Mouse (Mus musculus) hindlimb bud, embryonic 11.5 days (tissue): ENCODE results near the gene Tsr3.

ENCODE experiments used
- DNase-seq: peaks from one replicate; pipeline ENCODE4 v3.0.0-alpha.2; 2012; ENCODE audit warnings: low read depth, low spot score; ENCODE audit errors: extremely low spot score

Tsr3 gene

DNA sequence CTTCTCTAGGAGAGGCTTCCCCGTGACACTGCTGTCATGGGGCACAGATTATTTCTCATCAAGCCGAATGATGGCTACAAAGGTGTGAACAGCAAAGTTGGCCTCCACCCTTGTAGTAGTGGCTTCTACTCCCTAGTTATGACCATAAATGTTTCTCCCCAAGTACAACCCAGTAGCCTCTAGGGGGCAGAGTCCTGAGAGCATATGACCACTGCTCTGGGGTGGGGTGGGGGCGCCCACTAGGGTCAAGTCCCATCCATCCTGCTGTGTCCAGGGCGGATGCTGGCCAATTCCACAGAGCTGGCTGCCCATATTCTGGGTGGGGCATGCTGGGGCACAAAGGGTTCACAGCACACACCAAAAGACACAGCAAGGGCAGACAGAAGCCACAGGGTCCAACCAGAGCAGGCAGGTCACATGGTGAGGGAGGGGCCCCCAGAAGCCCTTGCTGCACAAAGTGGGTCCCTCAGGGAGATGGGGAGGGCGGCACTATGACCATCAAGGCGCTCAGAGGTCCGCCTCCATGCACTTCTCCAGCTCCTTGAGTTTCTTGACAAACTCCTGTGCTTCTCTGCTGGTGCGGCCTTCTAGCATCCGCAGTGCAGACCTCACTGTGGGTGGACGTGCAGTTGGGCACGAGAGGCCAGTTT is 3.3 kb downstream of the Tsr3 start:
- no peak for DNase-seq

DNA sequence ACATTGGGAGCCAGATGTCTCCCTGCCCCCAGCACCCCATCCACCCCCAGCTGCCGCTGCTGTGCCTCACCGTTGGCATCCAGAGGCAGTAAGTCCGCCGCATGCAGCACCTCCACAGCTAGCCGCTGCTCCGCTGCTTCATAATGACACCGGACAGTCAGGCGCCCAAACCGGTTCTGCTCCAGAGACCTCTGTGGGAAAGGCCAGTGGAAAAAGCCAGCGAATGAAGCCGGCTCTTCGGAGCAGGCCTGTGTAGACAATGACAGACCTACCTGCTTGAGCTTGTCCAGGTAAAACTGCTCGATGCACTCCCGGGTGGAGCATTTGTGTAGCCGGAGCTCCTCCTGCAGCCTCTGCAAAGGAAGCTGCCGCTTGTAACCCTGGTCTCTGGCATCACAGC is 4.3 kb downstream of the Tsr3 start:
- no peak for DNase-seq

DNA sequence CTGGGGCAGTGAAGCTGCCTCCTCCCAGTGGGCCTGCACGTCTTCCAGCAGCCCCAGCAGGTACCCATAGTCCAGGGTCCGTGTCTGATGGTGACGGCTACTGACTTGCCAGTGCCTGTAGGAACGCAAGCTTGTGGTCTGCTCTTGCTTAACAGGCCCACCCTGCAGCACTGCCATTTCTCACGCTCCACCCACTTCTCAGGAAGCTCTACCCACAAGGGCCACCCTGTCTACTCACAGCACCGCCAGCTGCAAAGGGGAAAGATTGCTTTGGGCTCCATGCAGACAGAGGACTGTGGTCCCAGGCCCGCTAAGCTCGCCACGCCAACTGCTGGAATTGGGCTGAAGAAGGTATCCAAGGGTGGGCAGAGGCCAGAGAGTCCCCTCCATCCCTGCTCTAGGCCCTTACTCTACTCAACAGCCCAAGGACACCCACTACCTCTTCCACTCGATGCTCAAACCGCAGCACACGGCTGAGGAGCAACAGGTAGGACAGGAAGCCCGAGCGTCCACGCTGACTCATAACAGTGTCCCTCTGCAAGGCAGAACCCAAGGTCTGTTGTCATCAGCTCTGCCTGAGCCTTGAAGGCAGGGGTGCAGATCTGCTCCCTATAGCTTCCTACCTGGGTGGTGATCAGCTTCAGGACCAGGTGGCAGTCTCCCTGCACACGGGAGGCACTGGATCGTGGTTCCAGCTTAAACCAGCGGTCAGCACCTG is 8.2 kb downstream of the Tsr3 start:
- no peak for DNase-seq

DNA sequence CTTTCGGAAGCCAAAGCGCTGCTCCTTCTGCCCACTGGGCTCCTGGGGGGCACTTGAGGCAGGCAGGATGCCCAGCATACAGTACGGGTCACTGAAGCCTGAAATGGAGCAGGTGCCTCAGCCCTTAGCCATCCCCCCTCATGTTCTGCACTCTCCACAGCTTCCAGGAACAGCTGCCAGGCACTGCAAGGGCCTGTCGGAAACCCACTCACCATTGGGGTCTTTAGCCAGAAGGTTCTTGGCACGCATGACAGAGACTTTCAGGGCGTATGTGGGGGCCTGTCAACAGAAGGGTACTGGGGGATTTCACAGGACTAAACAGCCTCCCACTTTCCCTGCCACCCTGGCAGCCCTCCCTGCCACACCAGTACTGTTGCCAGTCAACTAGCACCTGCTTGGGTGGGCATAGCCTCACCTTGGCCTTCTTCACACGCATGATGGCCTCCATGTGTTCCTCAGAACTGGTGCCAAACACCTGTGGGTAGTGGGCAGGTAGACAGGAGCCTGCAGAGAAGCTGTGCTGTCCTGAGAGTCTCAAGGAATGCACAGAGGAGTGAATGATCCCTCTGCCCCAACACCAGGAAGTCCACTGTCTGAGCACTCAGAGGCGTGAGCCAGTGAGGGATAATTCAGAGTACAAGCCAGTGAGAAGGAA is 10.3 kb downstream of the Tsr3 start:
- no peak for DNase-seq

DNA sequence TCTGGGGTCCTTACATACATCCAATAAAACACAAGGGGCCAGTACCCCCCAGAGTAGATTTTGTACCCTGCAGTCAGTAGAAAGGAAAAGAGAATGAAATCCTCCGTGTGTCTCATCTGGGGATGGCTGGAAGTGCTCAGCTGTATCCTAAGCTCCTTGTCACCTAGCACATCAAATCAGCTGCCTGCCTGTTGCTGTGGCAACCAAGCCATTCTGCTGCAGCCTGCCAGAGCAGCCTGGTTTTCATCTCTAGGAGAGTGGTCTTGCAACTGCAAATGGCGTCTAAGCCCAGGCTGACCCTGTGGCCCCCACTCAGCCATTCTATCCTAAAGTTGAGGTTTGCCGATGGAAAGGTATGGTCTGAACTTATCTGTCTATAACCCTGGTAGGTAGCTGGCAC is 12.7 kb downstream of the Tsr3 start:
- DNase-seq: no peak

DNA sequence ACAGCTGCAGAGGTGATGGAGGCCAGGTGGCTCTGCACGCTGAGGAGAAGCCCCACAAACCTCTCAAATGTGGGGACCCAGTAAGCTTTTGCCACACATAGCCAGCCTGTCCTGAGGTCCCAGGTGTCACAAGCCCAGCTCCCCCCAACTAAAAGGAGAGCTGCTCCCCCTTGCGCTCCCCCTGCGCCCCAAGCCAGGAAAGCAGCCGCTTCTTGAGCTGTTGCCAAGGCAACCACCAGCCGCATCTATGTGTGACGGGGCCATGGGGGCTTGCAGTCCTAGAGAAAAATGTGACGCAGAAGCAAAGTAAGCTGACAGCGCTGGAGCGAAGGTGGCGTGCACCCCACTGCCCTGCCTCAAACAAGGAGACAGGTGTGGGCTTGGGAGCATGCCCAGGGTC is 13.8 kb downstream of the Tsr3 start:
- no peak for DNase-seq

DNA sequence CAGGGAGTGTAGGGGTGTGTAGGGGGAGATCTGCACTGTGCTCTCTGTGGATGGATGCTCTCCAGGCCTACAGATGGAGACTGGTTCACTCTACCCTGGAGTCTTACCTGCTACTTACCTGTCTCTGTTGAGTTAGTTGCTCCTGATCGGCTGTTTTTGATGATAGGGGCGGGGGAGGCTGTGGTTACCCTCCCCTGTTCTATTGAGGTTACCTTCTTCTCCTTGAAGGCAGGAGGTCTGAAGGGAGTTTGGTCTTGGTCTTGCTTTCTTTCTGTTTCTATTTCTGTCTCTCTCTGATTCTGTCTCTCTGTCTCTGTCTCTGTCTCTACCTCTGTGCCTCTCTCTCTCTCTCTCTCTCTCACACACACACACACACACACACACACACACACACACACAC is 15.1 kb downstream of the Tsr3 start:
- DNase-seq: no peak

DNA sequence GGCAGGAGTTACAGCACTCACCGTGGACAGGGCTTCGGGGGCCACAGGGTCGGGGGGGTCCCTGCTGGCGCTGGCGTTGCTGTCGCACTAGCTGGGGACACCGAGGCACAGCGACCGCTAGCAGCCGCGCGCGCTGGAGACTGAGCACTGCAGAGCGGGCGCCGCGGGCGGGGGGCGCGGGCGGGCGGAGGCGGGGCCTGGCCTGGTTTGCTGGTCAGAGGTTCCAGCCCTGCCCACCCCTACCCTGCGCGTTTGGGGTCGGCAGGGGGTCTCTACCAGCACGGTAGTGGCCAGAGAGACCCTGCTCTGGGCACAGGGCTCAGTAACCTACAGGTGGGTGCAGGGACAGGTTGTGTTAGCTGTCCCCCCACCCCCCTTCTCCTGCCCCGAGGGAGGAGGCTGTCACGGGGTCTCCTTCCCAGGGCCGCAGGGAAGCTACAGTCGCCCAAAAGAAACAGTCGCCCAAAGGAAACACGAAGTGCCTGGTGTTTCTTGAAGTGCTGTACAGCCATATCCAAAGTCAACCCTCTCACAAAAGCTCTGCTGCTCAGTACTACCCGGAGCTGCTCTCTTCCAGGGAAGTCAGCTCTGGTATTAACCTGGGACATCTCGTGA is 16.3 kb downstream of the Tsr3 start, which contains the start of gene Baiap3:
Gene Baiap3, minus strand, starts transcription at position 225 of the 615 bp plus-strand sequence.
- DNase-seq: no peak

DNA sequence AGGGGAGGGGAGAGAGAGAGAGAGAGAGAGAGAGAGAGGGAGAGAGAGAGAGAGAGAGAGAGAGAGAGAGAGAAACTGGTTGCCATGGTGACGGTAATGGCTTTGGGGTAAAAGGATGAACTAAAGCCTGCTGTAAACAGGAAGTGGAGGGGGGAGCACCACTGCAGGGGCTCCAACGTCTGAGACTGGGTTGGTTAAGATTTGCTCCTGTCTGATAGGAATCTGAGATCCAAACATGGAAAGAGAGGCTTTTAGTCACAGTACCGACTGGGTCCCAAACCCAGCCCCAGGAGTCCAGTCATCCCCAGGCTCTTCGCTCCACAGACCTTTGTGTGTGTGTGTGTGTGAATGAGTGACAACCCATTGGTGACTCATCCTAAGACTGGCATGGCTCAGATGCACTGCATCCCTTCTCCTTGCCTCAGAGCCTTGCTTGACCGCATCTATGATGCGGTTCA is 17.9 kb downstream of the Tsr3 start:
- no peak for DNase-seq

DNA sequence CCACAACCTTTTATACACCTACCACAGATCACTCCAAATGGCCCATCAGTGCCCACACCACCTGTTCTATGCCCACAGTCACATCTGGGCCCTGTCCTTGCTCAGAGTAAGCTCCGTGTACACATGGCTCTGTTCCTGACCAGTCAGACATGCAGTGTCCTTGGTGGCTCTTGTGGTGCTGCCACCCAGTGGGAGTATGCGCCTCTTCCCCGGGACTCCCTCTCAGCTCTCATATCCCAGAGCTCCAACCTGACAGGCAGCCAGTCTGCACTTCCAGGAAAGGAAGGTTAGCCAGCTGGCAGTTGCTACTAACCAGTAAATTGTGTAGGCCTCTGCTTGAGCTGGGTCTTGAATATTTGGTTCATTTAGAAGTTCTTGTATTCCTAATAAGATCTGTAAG is 24.5 kb downstream of the Tsr3 start:
- DNase-seq: no peak

DNA sequence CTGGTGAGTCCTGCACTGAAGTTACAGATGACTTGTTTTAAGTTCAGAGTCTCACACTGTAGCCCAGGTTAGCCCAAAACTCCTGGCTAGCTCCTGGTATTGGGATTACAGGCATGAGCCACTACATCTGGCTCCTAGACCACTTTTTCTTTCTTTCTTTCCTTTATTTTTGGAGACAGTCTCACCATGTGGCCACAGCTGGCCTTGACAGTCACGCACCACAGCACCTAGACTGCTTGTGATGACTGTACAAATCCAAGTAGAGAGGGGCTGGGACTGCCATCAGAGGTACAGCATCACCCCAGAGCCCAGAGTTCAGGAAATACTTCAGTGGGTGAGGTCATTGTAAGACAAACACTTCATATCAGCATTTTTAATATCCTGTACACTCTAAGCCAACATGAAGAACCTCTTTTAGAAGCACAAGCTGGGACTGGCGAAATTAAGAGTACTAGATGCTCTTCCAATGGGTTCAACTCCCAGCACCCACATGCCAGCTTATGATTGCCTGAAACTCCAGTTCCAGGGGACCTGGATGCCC is 30.9 kb downstream of the Tsr3 start:
- DNase-seq: no peak

DNA sequence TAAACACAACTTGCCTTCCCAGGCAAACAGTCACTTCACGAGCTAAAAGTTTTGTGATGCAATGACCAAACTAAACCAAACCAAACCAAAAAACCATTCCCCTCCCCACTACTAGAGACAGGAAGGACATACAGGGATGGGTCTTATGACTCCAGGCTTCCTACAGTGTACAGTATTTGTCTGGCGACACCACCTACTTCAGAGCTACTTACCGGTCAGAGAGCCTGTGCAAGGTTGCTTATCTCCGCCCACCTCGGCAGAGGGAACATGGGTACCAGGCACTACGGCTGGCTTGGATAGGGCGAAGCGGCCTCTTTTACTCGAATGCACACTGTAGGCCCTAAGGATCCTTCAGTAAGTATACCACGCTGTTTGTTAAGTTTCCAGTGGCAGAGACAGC is 32.4 kb downstream of the Tsr3 start:
- DNase-seq: no peak

DNA sequence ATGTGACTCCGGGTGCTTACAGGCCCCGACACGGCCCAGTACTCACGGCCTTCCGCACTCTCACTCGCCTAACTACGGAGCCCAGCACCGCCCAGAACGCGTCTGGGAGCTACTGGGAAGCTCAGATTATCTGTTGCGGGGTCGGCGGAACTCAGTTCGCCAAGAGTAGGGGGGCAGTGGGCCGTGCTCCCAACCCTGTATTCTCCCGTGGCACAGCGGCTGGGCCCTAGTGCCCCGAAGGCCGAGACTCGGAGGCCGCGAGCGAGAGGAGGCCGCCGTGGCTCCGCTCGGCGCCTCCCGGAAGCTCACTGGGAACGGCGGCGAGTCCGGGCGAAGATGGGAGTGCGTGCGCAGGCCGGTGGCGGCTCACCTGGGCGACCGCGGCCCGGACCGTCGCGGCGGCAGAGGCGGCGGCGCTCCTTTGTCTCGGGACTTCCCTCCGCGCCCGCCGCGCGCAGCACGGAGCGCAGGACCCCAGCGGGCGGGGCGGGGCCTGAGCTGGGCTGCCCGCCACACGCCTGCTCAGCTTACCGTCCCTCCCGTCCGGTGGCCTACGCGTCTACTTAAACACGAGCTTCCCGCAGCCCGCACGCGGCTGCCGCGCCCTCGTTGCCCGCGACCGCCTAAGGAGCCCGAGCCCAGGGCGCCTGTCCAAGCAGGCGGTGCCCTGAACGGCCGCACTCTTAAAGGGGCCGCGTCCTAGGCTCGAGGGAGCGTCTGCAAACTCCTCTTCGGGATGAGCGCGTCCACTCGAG is 33.2 kb downstream of the Tsr3 start:
- DNase-seq: no peak

DNA sequence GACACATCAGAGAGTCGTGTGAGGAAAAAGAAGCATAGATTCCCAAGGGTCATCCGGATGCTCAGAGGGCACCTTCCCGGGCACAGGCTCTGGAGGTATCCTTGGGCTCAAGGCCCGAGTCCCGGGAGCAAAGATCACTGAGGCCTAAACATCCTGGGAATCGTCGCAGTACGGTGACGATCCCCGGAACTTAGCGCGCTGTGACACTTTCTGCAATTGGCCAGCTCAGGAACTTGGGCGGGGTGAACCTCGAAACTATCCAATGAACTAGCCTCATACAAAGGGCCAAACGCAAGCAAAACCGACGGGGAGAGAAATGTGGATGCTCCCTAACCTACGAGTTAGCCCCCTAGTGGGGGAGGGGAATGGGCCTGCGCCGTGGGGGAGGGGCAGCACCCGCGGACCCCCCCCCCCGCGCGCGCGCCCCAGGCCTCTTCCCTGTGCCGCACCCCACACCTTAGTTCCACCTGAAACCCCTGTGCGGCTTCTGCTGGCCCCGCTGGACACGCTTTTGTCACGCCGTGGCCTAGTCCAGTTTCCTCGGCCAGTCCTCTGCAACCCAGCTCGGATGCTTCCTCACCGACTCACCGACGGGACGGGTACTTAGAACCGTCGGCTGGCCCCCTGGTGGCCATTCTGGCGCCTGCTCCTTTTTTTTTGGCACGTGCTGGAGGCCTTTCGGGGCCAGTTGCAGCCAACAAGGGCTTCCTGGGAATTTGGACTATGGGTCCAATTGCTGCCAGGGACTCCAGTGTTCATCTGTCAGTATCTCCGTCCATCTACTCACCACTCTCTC is 33.9 kb downstream of the Tsr3 start:
- peak; percentile 100 for DNase-seq

DNA sequence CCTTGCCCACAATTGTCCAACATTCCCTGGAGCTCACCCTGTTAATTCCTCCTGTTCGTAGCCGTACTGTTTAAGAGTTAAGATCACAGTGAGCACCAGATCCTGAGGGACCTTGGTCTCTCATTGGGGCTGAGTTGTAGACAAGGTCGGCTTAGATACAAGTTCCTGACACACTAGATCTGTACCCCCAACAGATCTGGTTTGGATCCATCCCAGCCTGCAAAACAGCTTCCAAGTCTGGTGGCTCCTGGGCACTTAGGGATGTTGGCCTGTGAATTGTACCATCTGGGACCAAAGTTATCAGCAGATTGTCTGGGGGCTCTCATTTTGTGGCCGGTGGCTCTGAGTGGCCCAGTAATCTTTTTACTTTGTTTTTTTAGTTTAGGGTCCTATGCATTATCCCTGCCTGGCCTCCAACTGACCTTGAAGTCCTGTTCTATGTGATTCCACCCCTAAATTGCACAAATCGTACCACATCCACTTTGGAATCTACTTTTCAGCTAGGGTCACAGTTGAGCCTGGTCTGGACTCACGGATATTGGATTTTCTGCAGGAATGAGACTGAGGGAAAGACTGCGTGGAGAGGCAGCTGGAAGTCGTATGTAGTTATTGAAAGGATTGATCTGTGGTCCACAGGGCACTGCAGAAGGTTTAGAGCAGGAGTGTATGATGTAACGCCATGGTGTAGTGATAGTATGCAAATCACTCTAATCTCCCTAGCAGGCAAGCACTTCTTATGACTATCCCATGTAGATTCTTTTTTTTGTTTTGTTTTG is 34.8 kb downstream of the Tsr3 start, which contains the start of gene Ube2i:
Gene Ube2i, minus strand, starts transcription at position 52 of the 776 bp plus-strand sequence.
- no peak for DNase-seq

DNA sequence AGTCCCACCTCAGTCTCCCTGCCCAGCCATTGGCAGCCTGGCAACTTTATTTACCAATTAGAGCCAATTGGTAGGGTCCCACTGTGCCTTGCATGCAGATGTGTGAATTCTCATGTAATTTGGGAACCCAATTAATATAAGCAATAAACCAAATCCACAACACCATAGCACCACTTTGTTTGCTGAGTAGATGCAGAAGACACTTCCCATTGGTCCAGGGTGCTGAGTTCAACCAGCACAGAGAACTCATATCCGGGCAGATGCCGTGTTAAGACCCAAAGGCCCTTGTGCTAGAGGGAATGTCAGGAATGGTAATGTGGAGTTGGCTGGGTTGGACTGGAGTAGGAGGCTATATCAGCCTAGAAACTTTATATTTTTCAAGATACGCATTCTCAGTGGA is 35.9 kb downstream of the Tsr3 start:
- no peak for DNase-seq

DNA sequence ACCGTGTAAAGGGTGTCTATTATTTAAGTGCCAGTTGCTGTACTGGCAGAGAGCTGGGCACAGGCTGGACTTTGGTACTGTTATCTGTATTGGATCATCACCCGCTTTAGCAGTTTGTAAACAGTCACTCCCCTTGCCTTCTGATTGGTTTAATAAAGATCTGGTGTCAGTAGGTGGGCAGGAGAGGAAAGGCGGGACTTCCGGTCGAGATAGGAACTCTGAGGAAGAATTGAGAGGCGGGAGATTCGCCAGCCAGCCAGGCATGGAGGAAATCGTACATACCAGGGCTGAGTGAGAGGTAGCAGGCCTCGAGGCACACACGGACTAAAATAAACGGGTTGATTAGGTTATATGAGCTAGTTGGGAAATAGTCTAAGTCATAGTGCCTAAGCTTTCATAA is 42.2 kb downstream of the Tsr3 start:
- no peak for DNase-seq

DNA sequence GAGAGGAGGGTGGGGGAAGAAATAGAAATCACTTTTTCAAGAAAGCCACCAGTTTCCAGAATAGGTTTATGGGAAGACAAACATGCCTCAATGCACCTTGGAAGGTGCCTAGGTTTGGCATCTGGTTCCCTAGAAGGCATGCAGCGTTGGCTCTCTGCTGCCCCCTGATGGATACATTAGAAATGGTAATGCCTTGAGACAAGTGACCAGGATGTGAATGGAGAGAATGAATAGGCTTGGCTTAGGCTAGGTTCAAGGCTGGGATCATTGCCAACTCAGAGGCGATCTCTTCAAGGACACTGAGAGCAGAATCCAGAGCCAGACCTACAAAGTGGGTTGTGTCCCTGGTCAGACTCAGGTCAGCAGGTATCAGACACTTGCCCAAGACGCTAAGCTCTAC is 45.1 kb downstream of the Tsr3 start:
- peak; percentile 63 for DNase-seq

DNA sequence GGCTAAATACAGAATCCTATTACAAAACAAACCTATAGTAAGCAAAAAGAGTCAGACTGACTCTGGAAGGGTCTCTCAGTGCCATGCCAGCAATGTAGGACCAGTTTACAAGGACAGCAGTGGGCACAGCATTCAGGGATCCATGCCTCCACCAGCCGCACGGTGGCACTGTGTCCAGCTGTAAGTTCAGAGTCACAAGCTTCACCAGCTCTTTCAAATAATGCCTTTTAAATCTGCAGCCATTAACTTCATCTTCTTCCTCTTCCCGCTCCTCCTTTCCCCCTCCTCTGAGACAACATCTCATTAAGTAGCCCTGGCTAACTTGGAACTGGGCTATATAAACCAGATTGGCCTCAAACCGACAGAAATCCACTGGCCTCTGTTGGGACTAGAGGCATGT is 48.9 kb downstream of the Tsr3 start:
- no peak for DNase-seq
